Mouse (Mus musculus) liver, embryonic 14.5 days (tissue): Measurements from ENCODE around the gene Rec114. TPM values are rescaled to one million over a fixed set of nuclear protein-coding genes. Genes with fewer than 3 reads are reported as not detected.
A peak's percentile ranks its signal among the peaks of the same experiment; 100 is the strongest.

Experiments used
- ATAC-seq: fragments of 200-750 bp; cut with Nextera tagmentation; 2 replicates; pipeline ENCODE4 v1.8.0; 2017; ENCODE audit warnings: moderate number of reproducible peaks, mild to moderate bottlenecking, moderate library complexity; ENCODE audit not compliant: insufficient read depth
- DNase-seq, 3 experiments: peaks; one replicate each; pipeline ENCODE4 v3.0.0-alpha.2; 2012 to 2013; ENCODE audit warnings: low read depth in 3 of 3, low spot score in 3 of 3
- H3K27ac ChIP-seq: fragments of 300-500 bp; sonication (generic); 2 replicates; pipeline ENCODE4 v1.5.1; 2014; ENCODE audit warnings: moderate library complexity, mild to moderate bottlenecking, control low read depth, inconsistent platforms
- H3K27me3 ChIP-seq: fragments of 300-500 bp; sonication (generic); 2 replicates; pipeline ENCODE4 v1.6.1; 2014; ENCODE audit warnings: mild to moderate bottlenecking, low read length, moderate library complexity; ENCODE audit not compliant: control insufficient read depth, insufficient read depth
- H3K36me3 ChIP-seq: fragments of 300-500 bp; sonication (generic); replicated peaks from 2 replicates; pipeline ENCODE4 v1.6.1; 2014; ENCODE audit warnings: low read depth; ENCODE audit not compliant: control insufficient read depth, insufficient read depth
- H3K4me1 ChIP-seq, 2 experiments: fragments of 200-500 bp in 1 of 2; fragments of 300-500 bp in 1 of 2; sonication (generic) in 1 of 2; replicated peaks; 2 replicates each; pipeline ENCODE4 v1.6.1; 2012 to 2014; ENCODE audit warnings: antibody characterized with exemption in 1 of 2, inconsistent platforms in 1 of 2, low read length in 1 of 2; ENCODE audit not compliant: control insufficient read depth in 2 of 2, insufficient read depth in 2 of 2
- H3K4me2 ChIP-seq: fragments of 300-500 bp; sonication (generic); 2 replicates; pipeline ENCODE4 v1.6.1; 2014; ENCODE audit warnings: low read depth, mild to moderate bottlenecking, control low read depth, moderate library complexity
- H3K4me3 ChIP-seq, 2 experiments: fragments of 200-500 bp in 1 of 2; fragments of 300-500 bp in 1 of 2; sonication (generic) in 1 of 2; 2 replicates each; pipeline ENCODE4 v1.5.1; 2012 to 2014; ENCODE audit warnings: low read depth in 2 of 2, low read length in 2 of 2, mild to moderate bottlenecking in 2 of 2, control low read depth in 1 of 2, inconsistent platforms in 1 of 2, moderate library complexity in 1 of 2; ENCODE audit not compliant: insufficient read depth in 1 of 2
- H3K9ac ChIP-seq: fragments of 300-500 bp; sonication (generic); replicated peaks from 2 replicates; pipeline ENCODE4 v1.6.1; 2014; ENCODE audit warnings: mild to moderate bottlenecking, control low read depth, moderate library complexity
- H3K9me3 ChIP-seq: fragments of 300-500 bp; sonication (generic); 2 replicates; pipeline ENCODE4 v1.6.1; 2016; ENCODE audit warnings: low read length, mixed read lengths; ENCODE audit not compliant: control insufficient read depth
- CTCF ChIP-seq: IDR thresholded peaks from 2 replicates; pipeline ENCODE4 v1.5.1; 2016; ENCODE audit warnings: antibody characterized with exemption, low read depth, control low read depth
- EP300 ChIP-seq: IDR thresholded peaks from 2 replicates; pipeline ENCODE4 v1.6.1; 2016; ENCODE audit warnings: antibody characterized with exemption, low read depth
- WGBS: fragments of 180-500 bp; shearing (Covaris S2); extraction: QIAGEN DNeasy Blood & Tissue Kit; methylation state at CpG from one replicate; pipeline ENCODE4 v1.1.7; 2014; ENCODE audit not compliant: insufficient replicate concordance; 5-methylcytosine and 5-hydroxymethylcytosine counted together
- polyA plus RNA-seq, 2 experiments: library from polyadenylated mRNA; depleted of rRNA in 1 of 2; stranded (reverse) in 1 of 2; unstranded in 1 of 2; fragments of >200 nt; fragmentation: Nextera tagmentation in 1 of 2; extraction: Ambion mirVana in 1 of 2; gene quantifications; 2 replicates each; pipeline versions ENCODE4 v1.2.1 to v1.2.3; 2012 to 2014

The Rec114 gene
- polyA plus RNA-seq, 2 experiments, result 16.3 to 40.3 TPM

GRCm38 (mm10) chr9:58665492-58665891 lies 78.3 kb downstream of the Rec114 start:
- no peak overlapping the region for H3K9ac ChIP-seq
- ATAC-seq (no peak), DNase-seq (no peak)
- H3K4me2 ChIP-seq, result no peak overlapping the region
- no peak overlapping the region for H3K27ac ChIP-seq
- H3K4me3 ChIP-seq, result no peak overlapping the region
- 83% methylated on average over 9 of the region's 9 CpGs for WGBS
- peaks cover 37% of the 10 kb centered on the region for H3K36me3 ChIP-seq
- H3K27me3 ChIP-seq, result no peaks in the 10 kb centered on the region
- peaks cover 29 to 32% of the 10 kb centered on the region in 2 experiments for H3K4me1 ChIP-seq
- no peaks in the 10 kb centered on the region for H3K9me3 ChIP-seq
- no peak for TF ChIP-seq EP300
- TF ChIP-seq CTCF, result no peak

GRCm38 (mm10) chr9:58662791-58663190 lies 81.0 kb downstream of the Rec114 start:
- DNase-seq, result peak in 2 of 3 experiments; percentile 60 to 70
- peaks cover 46% of the 10 kb centered on the region for H3K36me3 ChIP-seq
- ATAC-seq, result peak; percentile 38; the same call in 1 of the 2 replicates

GRCm38 (mm10) chr9:58662007-58662406 lies 81.8 kb downstream of the Rec114 start:
- ATAC-seq, result no peak
- Histone ChIP-seq H3K9ac (peak overlapping the region; percentile 46; the same call in 1 of the 2 replicates), H3K4me3 (no peak overlapping the region), H3K27ac (peak overlapping the region; percentile 98), H3K4me1 (peaks cover 62% of the 10 kb centered on the region in 2 experiments), H3K4me2 (no peak overlapping the region), H3K36me3 (peaks cover 48% of the 10 kb centered on the region), H3K9me3 (no peaks in the 10 kb centered on the region), H3K27me3 (no peaks in the 10 kb centered on the region)
- 82% methylated on average over 4 of the region's 4 CpGs for WGBS
- no peak for DNase-seq
- peak; percentile 76 for TF ChIP-seq CTCF
- TF ChIP-seq EP300, result no peak

More at GRCm38 (mm10) chr9:58662791-58663190, 81.0 kb downstream of the Rec114 start:
- H3K27me3 ChIP-seq, result no peaks in the 10 kb centered on the region
- H3K27ac ChIP-seq, result peak overlapping the region; percentile 98
- H3K4me3 ChIP-seq, result no peak overlapping the region
- H3K9ac ChIP-seq, result peak overlapping the region; percentile 46
- WGBS, result 21% methylated on average over 3 of the region's 3 CpGs
- TF ChIP-seq CTCF (no peak), EP300 (peak; percentile 89)
- peaks cover 54 to 58% of the 10 kb centered on the region in 2 experiments for H3K4me1 ChIP-seq
- H3K9me3 ChIP-seq, result no peaks in the 10 kb centered on the region
- H3K4me2 ChIP-seq, result peak overlapping the region; percentile 51

- Histone ChIP-seq H3K4me1 (peaks cover 67 to 73% of the 10 kb centered on the region in 2 experiments), H3K4me3 (no peak overlapping the region), H3K9me3 (no peaks in the 10 kb centered on the region), H3K36me3 (peaks cover 46% of the 10 kb centered on the region), H3K27me3 (no peaks in the 10 kb centered on the region), H3K9ac (peak overlapping the region; percentile 31; the same call in 1 of the 2 replicates), H3K27ac (peak overlapping the region; percentile 98), H3K4me2 (no peak overlapping the region)
- TF ChIP-seq EP300 (no peak), CTCF (no peak)
- 73% methylated on average over 3 of the region's 3 CpGs for WGBS
- DNase-seq (no peak), ATAC-seq (no peak)
Observed at GRCm38 (mm10) chr9:58660673-58661072, 83.1 kb downstream of the Rec114 start.

- peak overlapping the region; percentile 98 for H3K27ac ChIP-seq
- TF ChIP-seq CTCF, result no peak
- peak; percentile 64 for TF ChIP-seq EP300
- H3K36me3 ChIP-seq, result peaks cover 41% of the 10 kb centered on the region
- peak; percentile 71 for ATAC-seq
- DNase-seq, result peak in 2 of 3 experiments; percentile 63 to 68
- peak overlapping the region; percentile 52 for H3K4me2 ChIP-seq
- 42% methylated on average over 9 of the region's 9 CpGs for WGBS
- H3K27me3 ChIP-seq, result no peaks in the 10 kb centered on the region
- H3K9me3 ChIP-seq, result no peaks in the 10 kb centered on the region
- H3K4me1 ChIP-seq, result peaks cover 67 to 78% of the 10 kb centered on the region in 2 experiments
- H3K4me3 ChIP-seq, result no peak overlapping the region
- peak overlapping the region; percentile 71 for H3K9ac ChIP-seq
Observed at GRCm38 (mm10) chr9:58659989-58660388, 83.8 kb downstream of the Rec114 start.
